Mouse (Mus musculus) olfactory bulb, adult 2 months (tissue): Measurements from ENCODE around the gene Sphk2.

Experiments
- CTCF ChIP-seq: fragments of 200-500 bp; IDR thresholded peaks from 2 replicates; pipeline ENCODE4 v1.5.1; 2012; ENCODE audit warnings: low read depth, mild to moderate bottlenecking, low read length, moderate library complexity; ENCODE audit not compliant: insufficient read depth
- POLR2A ChIP-seq: fragments of 200-500 bp; IDR thresholded peaks from 2 replicates; pipeline ENCODE4 v1.6.1; 2012; ENCODE audit warnings: mild to moderate bottlenecking, low read depth, low read length, moderate library complexity; ENCODE audit not compliant: insufficient read depth

DNA sequence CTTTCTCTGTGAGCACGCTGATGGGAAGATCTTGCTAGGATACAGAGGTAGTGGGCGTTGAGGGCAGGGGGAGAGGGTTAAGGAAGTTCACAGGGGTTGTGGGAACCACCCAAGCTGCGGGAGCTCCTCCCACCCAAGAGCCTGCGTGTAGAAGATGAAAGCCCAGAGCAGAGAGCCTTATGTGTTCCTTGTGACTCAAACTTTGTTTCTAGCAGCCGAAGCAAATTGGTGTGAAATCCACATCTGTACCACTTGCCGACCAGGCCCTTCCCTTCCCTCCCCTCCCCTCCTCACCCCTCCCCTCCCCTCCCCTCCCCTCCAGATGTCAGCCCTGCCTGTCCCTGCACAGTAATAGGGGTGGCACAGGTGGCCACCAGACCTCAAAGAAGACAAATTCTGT is 22.7 kb downstream of the Sphk2 start:
- TF ChIP-seq CTCF (no peak), POLR2A (no peak)
